Comparison of ENCODE assay signal across 13 mouse cellular contexts in the genomic region with DNA sequence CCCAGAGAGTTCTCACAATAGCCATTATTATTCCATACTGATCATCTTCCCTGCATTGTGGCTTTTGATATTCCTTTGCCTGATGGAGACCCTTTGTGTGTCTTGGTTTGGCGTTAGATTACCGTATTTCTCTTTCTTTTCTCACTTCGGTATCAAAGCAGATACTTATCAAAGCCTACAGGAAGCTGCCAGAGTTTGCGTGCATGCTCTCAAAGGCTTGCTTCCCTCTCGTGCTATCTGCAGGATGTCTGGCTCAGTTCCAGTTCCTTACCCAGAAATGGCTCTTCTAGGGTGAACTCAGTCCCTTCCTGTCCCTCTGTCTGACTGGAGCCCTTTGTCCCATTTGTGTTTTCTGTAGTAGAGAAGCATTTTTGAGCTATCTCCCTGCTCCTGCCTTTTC.
DNase-seq lines count a peak whose midpoint lies in the region; ATAC-seq and TF ChIP-seq lines count a peak whose summit lies in the region.
"Had no signal": no experiment of that assay in that cellular context is flagged by ENCODE, and none has a peak within 500 bp of the region (broad histone marks: within the 10 kb centered on the region; RNA-seq: fewer than 3 reads in every experiment).

No protein-coding gene starts in this region.

- no peak overlapping the region for H3K4me3 ChIP-seq in lung, adult 2 months (replicated peaks; ENCODE audit: extremely low read depth, low read depth, low read length)
- H3K4me3 ChIP-seq in lung, postnatal 0 days (ENCODE audit: low read depth, low read length) = no peak overlapping the region
- H3K4me3 ChIP-seq in hindbrain, embryonic 13.5 days = no peak overlapping the region
- H3K4me3 ChIP-seq: erythroblast, embryonic 14.5 days; heart, embryonic 15.5 days had no signal

- DNase-seq in adrenal gland, postnatal 14 days = peak; percentile 15
- no peak for DNase-seq in adrenal gland, adult 2 months
- peak; percentile 18 to 50 for DNase-seq in lung, adult 18-20 months
- DNase-seq in lung, adult 2 months = no peak
- DNase-seq in lung, postnatal 0 days (ENCODE audit: low spot score) = peak; percentile 30
- DNase-seq in thymus, postnatal 14 days = peak; percentile 48
- DNase-seq in cerebellum, adult 11 months = no peak
- DNase-seq: cerebellum, postnatal 36 days; right cerebral cortex, adult 18-20 months had no signal

- H3K36me3 ChIP-seq in lung, postnatal 0 days (ENCODE audit: insufficient read depth, low read length) = no peaks in the 10 kb centered on the region
- H3K36me3 ChIP-seq in hindbrain, embryonic 13.5 days = no peaks in the 10 kb centered on the region
- H3K36me3 ChIP-seq: heart, embryonic 15.5 days had no signal

- WGBS in lung, adult 2 months = 4% methylated on average over 5 of the region's 5 CpGs
- WGBS in lung, postnatal 0 days = 2% methylated on average over 5 of the region's 5 CpGs
- 30% methylated on average over 5 of the region's 5 CpGs for WGBS in hindbrain, embryonic 13.5 days

- H3K9me3 ChIP-seq in lung, postnatal 0 days (ENCODE audit: low read length) = peaks cover 5% of the 10 kb centered on the region; the same call in 1 of the 2 replicates
- H3K9me3 ChIP-seq in hindbrain, embryonic 13.5 days = peaks cover 12% of the 10 kb centered on the region; the same call in 1 of the 2 replicates
- H3K9me3 ChIP-seq: heart, embryonic 15.5 days had no signal

- no peak for ATAC-seq in lung, postnatal 0 days
- no peak for ATAC-seq in hindbrain, embryonic 13.5 days (ENCODE audit: low FRiP score)
- ATAC-seq: hindbrain, postnatal 0 days had no signal

- H3K4me1 ChIP-seq in lung, adult 2 months (ENCODE audit: control insufficient read depth, insufficient read depth, low read length) = peaks cover 5% of the 10 kb centered on the region
- no peaks in the 10 kb centered on the region for H3K4me1 ChIP-seq in lung, postnatal 0 days (ENCODE audit: insufficient read depth, low read depth, low read length)
- H3K4me1 ChIP-seq in hindbrain, embryonic 13.5 days (replicated peaks) = no peaks in the 10 kb centered on the region

- H3K4me2 ChIP-seq in lung, postnatal 0 days (replicated peaks; ENCODE audit: low read depth, low read length) = no peak overlapping the region
- H3K4me2 ChIP-seq in hindbrain, embryonic 13.5 days = no peak overlapping the region
- H3K4me2 ChIP-seq: heart, embryonic 15.5 days had no signal

- H3K27ac ChIP-seq in lung, postnatal 0 days (ENCODE audit: low read length) = no peak overlapping the region
- H3K27ac ChIP-seq in hindbrain, embryonic 13.5 days = no peak overlapping the region
- H3K27ac ChIP-seq: heart, embryonic 15.5 days; hindbrain, postnatal 0 days had no signal

- TF ChIP-seq POLR2A in lung, adult 2 months (IDR thresholded peaks at IDR 0.05; ENCODE audit: borderline replicate concordance, extremely low read depth, low read depth, low read length) = no peak

- no peaks in the 10 kb centered on the region for H3K27me3 ChIP-seq in lung, postnatal 0 days (replicated peaks; ENCODE audit: insufficient read depth, low read length)
- no peaks in the 10 kb centered on the region for H3K27me3 ChIP-seq in hindbrain, embryonic 13.5 days
- H3K27me3 ChIP-seq: heart, embryonic 15.5 days had no signal

- peak; percentile 60 for TF ChIP-seq EP300 in lung, postnatal 0 days (IDR thresholded peaks at IDR 0.05)

- no peak for TF ChIP-seq CTCF in lung, adult 2 months (IDR thresholded peaks at IDR 0.05; ENCODE audit: insufficient read depth, low read length)
- no peak for TF ChIP-seq CTCF in lung, postnatal 0 days (IDR thresholded peaks at IDR 0.05)

- H3K9ac ChIP-seq in lung, postnatal 0 days (replicated peaks; ENCODE audit: low read depth) = no peak overlapping the region
- no peak overlapping the region for H3K9ac ChIP-seq in hindbrain, embryonic 13.5 days
- H3K9ac ChIP-seq: heart, embryonic 15.5 days had no signal

Comparison
In these comparisons a context has a peak if more than half of its experiments do, and no peak if none do; other contexts are left out.
1. DNase-seq: peak in adrenal gland, postnatal 14 days (single experiment), lung, adult 18-20 months (2 of 2), lung, postnatal 0 days (single experiment) and thymus, postnatal 14 days (single experiment); none in adrenal gland, adult 2 months (single experiment), lung, adult 2 months (single experiment) and cerebellum, adult 11 months (single experiment).